Mouse (Mus musculus) lung, adult 2 months (tissue): ENCODE results near the gene Tecpr1.

Experiments
- CTCF ChIP-seq: fragments of 200-500 bp; IDR thresholded peaks from 2 replicates; pipeline ENCODE4 v1.5.1; 2011; ENCODE audit warnings: mild to moderate bottlenecking, low read length, control low read depth; ENCODE audit not compliant: insufficient read depth
- POLR2A ChIP-seq: fragments of 200-500 bp; IDR thresholded peaks from 2 replicates; pipeline ENCODE4 v1.6.1; 2011; ENCODE audit warnings: low read depth, mild to moderate bottlenecking, control low read depth, low read length, borderline replicate concordance; ENCODE audit errors: extremely low read depth

DNA sequence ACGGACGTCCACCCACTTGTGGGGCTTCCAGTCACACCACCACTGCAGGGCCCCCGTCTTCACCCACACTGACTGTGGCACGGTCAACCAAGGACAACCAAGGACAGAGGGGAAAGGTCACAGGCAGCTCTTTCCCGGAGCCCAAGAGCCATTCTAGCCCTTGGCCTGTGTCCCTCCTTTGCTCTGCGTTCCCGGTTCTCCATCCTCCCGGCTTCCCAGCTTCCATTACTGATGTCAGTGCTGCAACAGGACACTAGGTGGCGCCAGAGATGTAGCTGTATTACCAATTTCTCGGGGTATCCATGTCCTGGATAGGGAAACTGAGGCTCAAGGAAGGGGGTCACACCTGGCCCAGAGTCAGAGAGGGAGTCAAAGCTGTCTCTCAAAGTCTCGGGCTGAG is 15.9 kb downstream of the Tecpr1 start:
- TF ChIP-seq CTCF (peak; percentile 73), POLR2A (no peak)
